Mouse (Mus musculus): ENCODE results near the gene Pnpla2.
A peak's percentile ranks its signal among the peaks of the same experiment; 100 is the strongest.
"Not testable (repeated sequence)": the region's sequence is repeated elsewhere in the genome, so short reads cannot be mapped to it uniquely, and the experiment has no call there.

Gene Pnpla2

DNA sequence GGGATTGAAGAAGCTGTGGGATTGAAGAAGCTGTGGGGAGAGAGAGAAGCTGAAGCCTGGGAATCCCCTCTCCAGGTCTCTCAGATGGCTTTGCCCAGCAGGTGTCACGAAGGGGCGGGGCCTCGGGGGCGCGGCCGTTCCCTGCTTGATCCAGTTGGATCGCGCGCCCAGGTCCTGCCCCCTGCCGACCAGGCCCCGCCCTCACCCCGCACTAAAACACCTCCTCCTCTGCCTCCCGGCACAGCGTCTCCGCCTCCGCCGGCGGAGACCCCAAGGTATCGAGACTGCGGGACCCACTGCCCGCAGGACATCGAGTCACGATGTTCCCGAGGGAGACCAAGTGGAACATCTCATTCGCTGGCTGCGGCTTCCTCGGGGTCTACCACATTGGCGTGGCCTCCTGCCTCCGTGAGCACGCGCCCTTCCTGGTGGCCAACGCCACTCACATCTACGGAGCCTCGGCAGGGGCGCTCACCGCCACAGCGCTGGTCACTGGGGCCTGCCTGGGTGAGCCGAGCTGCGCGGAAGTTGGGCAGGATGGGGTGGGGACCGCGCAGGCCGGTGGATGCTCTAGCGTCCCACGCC lies at the start of gene Pnpla2:
TSS of gene Pnpla2 (plus strand) at position 232 of the 585 bp plus-strand sequence.
- DNase-seq (ENCODE audit: low read depth): peak; percentile 97

DNA sequence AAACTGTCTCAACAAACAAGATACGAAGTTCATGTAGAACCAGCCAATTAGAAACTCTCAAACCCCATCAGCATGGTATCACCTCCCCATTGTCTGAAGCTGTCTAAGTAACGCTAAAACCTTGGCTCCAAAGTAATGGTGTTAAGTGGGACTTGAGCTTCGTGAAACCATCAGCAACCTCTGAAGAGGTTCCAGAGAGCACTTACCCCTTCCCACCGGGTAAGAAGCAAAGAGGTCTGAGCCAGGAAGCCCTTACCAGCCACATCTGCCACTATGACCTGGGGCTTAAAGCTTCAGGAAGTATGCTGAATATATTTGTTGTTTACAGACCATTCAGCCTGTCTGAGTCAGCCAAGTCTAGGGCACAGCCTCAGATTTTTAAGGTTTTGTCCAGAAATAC lies 49.5 kb upstream of the Pnpla2 start:
- DNase-seq (ENCODE audit: low read depth): no peak

- not testable (repeated sequence) for DNase-seq (ENCODE audit: low read depth)
Measured at GRCm38 (mm10) chr7:141407670-141408069, 47.3 kb upstream of the Pnpla2 start.

DNA sequence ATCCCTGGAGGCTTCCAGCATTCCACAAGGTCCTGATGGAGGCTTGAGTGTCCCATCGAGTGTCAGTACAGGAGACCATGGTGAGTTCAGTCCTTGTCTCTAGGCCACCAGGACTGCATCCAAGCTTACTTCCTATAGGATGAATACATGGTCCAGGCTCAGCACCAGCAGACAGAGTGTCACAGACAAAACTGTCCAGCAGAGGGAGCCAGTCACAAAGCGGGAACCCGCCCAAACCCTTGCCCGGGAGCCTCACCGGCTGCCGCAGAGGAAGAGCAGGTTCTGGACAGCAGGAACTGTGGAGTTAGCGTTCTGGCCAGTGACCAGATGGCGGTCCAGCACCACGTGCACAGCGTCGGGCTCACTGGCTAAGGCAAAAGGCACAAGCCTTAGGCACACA lies 46.2 kb upstream of the Pnpla2 start:
- DNase-seq (ENCODE audit: low read depth): peak; percentile 90

DNA sequence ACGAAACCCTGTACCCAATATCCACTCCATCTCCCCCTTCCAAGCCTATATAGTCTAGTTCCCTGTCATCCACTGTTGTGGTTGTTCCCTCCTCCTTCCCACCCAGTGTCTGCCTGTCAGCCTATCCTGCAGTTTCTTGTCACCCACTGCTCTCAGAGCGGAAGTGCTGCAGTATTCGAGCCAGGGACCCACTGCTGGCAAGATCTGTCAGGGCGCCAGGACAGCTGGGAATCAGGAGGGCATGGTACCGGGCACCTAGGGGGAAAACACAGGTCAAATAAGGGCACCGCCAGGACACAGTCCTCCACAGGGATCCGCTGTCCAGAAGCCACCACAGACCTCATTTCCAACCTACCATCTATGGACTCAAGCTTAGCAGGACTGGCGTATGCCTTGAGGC lies 44.4 kb upstream of the Pnpla2 start:
- no peak for DNase-seq (ENCODE audit: low read depth)

DNA sequence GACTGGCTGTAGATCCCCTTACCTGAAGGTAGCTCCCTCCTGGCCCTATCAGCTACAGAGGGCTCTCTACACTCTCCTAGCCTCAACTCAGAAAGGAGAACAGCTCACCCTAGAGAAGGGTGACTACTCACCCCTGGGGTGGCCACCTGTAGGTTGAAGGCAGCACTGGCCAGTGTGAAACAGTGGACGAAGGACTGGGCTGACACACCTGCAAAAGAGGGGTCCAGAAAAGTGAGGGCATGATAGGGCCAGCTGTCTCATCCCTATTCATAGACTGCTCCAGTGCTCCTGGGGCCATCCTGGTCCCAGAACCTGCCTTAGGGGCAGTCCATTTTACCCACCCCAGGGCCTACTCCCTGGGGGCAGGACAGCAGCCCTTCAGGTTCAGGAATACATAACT lies 43.3 kb upstream of the Pnpla2 start:
- no peak for DNase-seq (ENCODE audit: low read depth)

GRCm38 (mm10) chr7:141413331-141413730 lies 41.7 kb upstream of the Pnpla2 start:
- no peak for DNase-seq (ENCODE audit: low read depth)

- peak; percentile 100 for DNase-seq (ENCODE audit: low read depth)
Measured at GRCm38 (mm10) chr7:141413809-141414584, 41.0 kb upstream of the Pnpla2 start, which contains the start of gene Gatd1. Gatd1 (minus strand) TSS chr7:141414136.

GRCm38 (mm10) chr7:141416144-141416841 lies 38.7 kb upstream of the Pnpla2 start:
- no peak for DNase-seq (ENCODE audit: low read depth)

- no peak for DNase-seq (ENCODE audit: low read depth)
Measured at GRCm38 (mm10) chr7:141417731-141418681, 37.0 kb upstream of the Pnpla2 start.

GRCm38 (mm10) chr7:141418970-141419369 lies 36.0 kb upstream of the Pnpla2 start:
- no peak for DNase-seq (ENCODE audit: low read depth)

DNA sequence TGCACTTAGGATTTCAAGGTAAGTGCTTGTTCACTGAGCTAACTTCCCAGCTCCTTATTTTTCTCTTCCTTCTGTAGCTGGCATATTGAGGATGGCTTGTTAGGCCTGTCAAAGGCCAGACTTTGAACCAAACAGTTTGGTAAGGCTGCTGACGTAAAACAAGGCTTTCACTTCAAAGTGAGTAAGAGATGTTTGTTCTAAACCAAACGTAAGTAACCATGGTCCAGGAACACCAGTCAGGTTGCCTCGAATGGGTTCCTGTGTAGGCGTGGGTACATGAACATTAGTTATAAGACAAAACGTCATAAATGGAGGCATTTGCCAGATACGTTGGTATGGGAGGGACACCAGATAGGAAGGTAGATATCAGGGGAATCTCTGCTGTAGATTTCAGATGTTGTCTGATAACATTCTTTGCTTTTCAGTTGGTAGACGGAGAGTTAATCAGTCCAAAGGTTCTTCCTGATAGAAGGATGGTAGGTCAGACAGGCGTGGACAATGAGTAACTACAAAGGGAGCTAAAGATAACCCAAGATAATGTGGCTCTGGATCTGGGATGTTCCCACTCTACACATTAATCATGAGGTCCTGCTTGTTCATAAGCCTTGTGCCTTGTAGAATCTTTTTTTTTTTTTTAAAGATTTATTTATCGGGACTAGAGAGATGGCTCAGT lies 34.8 kb upstream of the Pnpla2 start:
- DNase-seq (ENCODE audit: low read depth): no peak

GRCm38 (mm10) chr7:141423811-141424210 lies 31.2 kb upstream of the Pnpla2 start:
- no peak for DNase-seq (ENCODE audit: low read depth)

DNA sequence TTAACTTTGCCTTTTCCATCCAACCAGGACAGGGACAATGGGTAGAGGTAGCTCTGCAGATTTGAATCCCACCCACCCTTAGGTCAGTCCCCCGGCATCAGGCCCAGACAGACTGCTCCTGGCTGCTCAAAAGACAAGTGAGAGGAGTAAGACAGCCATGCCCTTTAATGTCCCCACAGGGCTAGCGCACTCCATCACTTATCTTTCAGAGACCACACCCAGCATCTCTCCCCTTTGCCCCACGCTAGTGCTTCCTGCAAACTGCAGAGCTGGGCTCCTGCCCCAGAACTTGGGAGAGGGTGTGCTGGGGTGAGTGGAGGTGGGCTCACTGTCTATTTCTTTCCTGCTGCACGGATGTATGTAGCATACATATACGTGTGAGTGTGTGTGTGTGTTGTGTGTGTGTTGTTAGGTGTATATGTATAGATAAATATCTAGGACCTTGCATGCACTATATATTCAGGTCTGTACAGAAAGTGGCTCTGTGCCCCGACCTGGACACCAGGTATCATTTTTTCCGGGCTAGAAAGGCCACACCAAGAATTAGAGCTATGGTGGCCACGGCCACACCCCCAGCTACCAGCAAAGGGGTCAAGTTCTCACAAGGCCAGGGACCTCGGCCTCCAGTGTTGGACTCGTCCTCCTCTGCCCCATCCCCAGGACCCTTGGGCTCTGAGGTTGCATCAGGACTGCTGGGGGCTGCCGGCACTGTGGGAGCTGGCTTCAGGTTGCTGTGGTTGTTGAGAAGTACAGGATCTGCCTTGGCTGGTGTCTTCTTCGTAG lies 27.9 kb upstream of the Pnpla2 start:
- no peak for DNase-seq (ENCODE audit: low read depth)

- DNase-seq (ENCODE audit: low read depth): no peak
Measured at GRCm38 (mm10) chr7:141428701-141429100, 26.3 kb upstream of the Pnpla2 start.

DNA sequence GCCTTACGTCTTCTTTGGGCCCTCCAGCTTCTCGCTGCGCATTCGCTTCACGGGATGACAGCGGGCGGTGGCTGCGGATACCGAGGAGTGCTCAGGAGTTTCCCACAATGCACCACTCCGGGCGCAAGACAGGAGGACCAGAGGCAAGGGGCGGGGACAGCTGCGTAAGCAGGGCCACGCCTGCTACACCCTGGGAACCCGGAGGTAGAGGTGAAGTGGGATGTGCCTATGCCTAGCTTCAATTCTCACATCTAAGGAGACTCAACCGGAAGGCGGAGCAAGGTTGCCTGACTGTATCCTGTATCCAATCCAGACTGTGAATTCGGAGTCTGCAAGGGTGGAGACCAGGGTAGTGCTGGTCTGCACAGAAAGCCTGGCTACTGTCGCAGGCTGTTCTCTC lies 25.7 kb upstream of the Pnpla2 start, which contains the start of gene Cend1:
TSS of gene Cend1 (minus strand) at position 182 of the 400 bp plus-strand sequence.
- DNase-seq (ENCODE audit: low read depth): peak; percentile 47

- DNase-seq (ENCODE audit: low read depth): no peak
Measured at GRCm38 (mm10) chr7:141429840-141430584, 25.0 kb upstream of the Pnpla2 start.

GRCm38 (mm10) chr7:141430585-141431240 lies 24.3 kb upstream of the Pnpla2 start:
- no peak for DNase-seq (ENCODE audit: low read depth)
